Mouse (Mus musculus) retina, embryonic 14.5 days (tissue): ENCODE measurements around the gene Gimap7.
A peak's percentile ranks its signal among the peaks of the same experiment; 100 is the strongest.

Experiments used
- DNase-seq: peaks from one replicate; pipeline ENCODE4 v3.0.0-alpha.2; 2015; ENCODE audit warnings: low spot score

The Gimap7 gene

GRCm38 (mm10) chr6:48741711-48742206 is 23.3 kb downstream of the Gimap7 start:
- no peak for DNase-seq

- peak; percentile 31 for DNase-seq
Observed at GRCm38 (mm10) chr6:48742422-48743351, 24.3 kb downstream of the Gimap7 start.

- no peak for DNase-seq
Observed at GRCm38 (mm10) chr6:48745490-48745889, 27.1 kb downstream of the Gimap7 start.

GRCm38 (mm10) chr6:48745959-48746889 is 27.8 kb downstream of the Gimap7 start, which contains the start of gene Gimap5:
Gene Gimap5, plus strand, starts transcription at chr6:48746197.
- DNase-seq, result peak; percentile 41

GRCm38 (mm10) chr6:48747091-48747966 is 28.9 kb downstream of the Gimap7 start:
- no peak for DNase-seq

GRCm38 (mm10) chr6:48763567-48764270 is 45.3 kb downstream of the Gimap7 start:
- DNase-seq, result no peak

- no peak for DNase-seq
Observed at GRCm38 (mm10) chr6:48764496-48764895, 46.1 kb downstream of the Gimap7 start.

- DNase-seq, result no peak
Observed at GRCm38 (mm10) chr6:48768178-48768869, 49.9 kb downstream of the Gimap7 start.

- DNase-seq, result no peak
Observed at GRCm38 (mm10) chr6:48768933-48769332, 50.5 kb downstream of the Gimap7 start.

GRCm38 (mm10) chr6:48770696-48771095 is 52.3 kb downstream of the Gimap7 start, which contains the start of gene Gimap3:
Gene Gimap3, minus strand, starts transcription at chr6:48770851.
- DNase-seq, result no peak

- peak; percentile 85 for DNase-seq
Observed at GRCm38 (mm10) chr6:48772030-48772429, 53.6 kb downstream of the Gimap7 start.
